Mouse (Mus musculus) lung, postnatal 0 days (tissue): ENCODE measurements around the gene Ifna5.

Source experiments
- CTCF ChIP-seq: IDR thresholded peaks from 2 replicates; pipeline ENCODE4 v1.5.1; 2016; ENCODE audit warnings: antibody characterized with exemption, mild to moderate bottlenecking
- EP300 ChIP-seq: IDR thresholded peaks from 2 replicates; pipeline ENCODE4 v1.6.1; 2016; ENCODE audit warnings: antibody characterized with exemption, mild to moderate bottlenecking, control low read depth

DNA sequence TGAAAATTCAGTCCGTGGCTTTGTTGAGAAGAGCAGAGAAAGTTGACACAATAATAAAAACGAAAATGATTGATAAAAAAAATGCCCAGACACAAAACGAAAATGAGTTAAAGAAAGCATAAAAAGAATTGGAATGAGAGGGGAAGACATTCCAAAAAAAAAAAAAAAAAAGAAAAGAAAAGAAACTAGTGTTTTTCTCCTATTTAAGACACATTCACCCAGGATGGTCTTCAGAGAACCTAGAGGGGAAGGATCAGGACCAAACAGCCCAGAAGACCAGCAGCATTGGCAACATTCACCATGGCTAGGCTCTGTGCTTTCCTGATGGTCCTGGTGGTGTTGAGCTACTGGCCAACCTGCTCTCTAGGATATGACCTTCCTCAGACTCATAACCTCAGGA, 19.4 kb upstream of the Ifna5 start, which contains the start of gene Ifna7:
- TF ChIP-seq CTCF: no peak
- no peak for TF ChIP-seq EP300
